Mouse (Mus musculus) cortical plate, adult 2 months (tissue): ENCODE measurements around the gene Igfbp1.
A peak's percentile ranks its signal among the peaks of the same experiment; 100 is the strongest.

Experiments used
- CTCF ChIP-seq: fragments of 200-500 bp; IDR thresholded peaks from 2 replicates; pipeline ENCODE4 v1.5.1; 2011; ENCODE audit warnings: mild to moderate bottlenecking, control low read depth, low read length; ENCODE audit not compliant: insufficient read depth; ENCODE audit errors: extremely low read depth
- POLR2A ChIP-seq: fragments of 200-500 bp; IDR thresholded peaks from 2 replicates; pipeline ENCODE4 v1.6.1; 2011; ENCODE audit warnings: mild to moderate bottlenecking, low read length, control low read depth; ENCODE audit not compliant: insufficient read depth; ENCODE audit errors: extremely low read depth

GRCm38 (mm10) chr11:7215703-7216102, 18.1 kb downstream of the Igfbp1 start:
- TF ChIP-seq CTCF (peak; percentile 61), POLR2A (no peak)
